Mouse (Mus musculus) neural tube, embryonic 12.5 days (tissue): Measurements from ENCODE around the gene RPS10-NUDT3. TPM values are rescaled to one million over a fixed set of nuclear protein-coding genes. Genes with fewer than 3 reads are reported as not detected.

Experiments
- ATAC-seq: fragments of 200-750 bp; cut with Nextera tagmentation; 2 replicates; pipeline ENCODE4 v1.8.0; 2017; ENCODE audit warnings: low read depth, mild to moderate bottlenecking, moderate TSS enrichment, moderate library complexity; ENCODE audit not compliant: low FRiP score
- H3K27ac ChIP-seq: fragments of 300-500 bp; sonication (generic); 2 replicates; pipeline ENCODE4 v1.5.1; 2016
- H3K27me3 ChIP-seq: fragments of 300-500 bp; sonication (generic); replicated peaks from 2 replicates; pipeline ENCODE4 v1.6.1; 2016; ENCODE audit warnings: mild to moderate bottlenecking
- H3K36me3 ChIP-seq: fragments of 300-500 bp; sonication (generic); 2 replicates; pipeline ENCODE4 v1.6.1; 2016; ENCODE audit warnings: mild to moderate bottlenecking
- H3K4me1 ChIP-seq: fragments of 300-500 bp; sonication (generic); 2 replicates; pipeline ENCODE4 v1.6.1; 2016
- H3K4me2 ChIP-seq: fragments of 300-500 bp; sonication (generic); replicated peaks from 2 replicates; pipeline ENCODE4 v1.6.1; 2016; ENCODE audit warnings: mild to moderate bottlenecking
- H3K4me3 ChIP-seq: fragments of 300-500 bp; sonication (generic); 2 replicates; pipeline ENCODE4 v1.5.1; 2016
- H3K9ac ChIP-seq: fragments of 300-500 bp; sonication (generic); 2 replicates; pipeline ENCODE4 v1.6.1; 2016; ENCODE audit warnings: mild to moderate bottlenecking
- H3K9me3 ChIP-seq: fragments of 300-500 bp; sonication (generic); 2 replicates; pipeline ENCODE4 v1.6.1; 2016; ENCODE audit warnings: mild to moderate bottlenecking
- WGBS: fragments of 180-500 bp; shearing (Covaris S2); methylation state at CpG from one replicate; pipeline ENCODE4 v1.1.7; 2016; 5-methylcytosine and 5-hydroxymethylcytosine counted together
- polyA plus RNA-seq: library from polyadenylated mRNA; unstranded; fragments of >200 nt; fragmentation: Nextera tagmentation; extraction: Ambion mirVana; gene quantifications from 2 replicates; pipeline ENCODE4 v1.2.1, GENCODE M21; 2016

The RPS10-NUDT3 gene
- polyA plus RNA-seq, 1 experiment from 2014 or later: not detected

DNA sequence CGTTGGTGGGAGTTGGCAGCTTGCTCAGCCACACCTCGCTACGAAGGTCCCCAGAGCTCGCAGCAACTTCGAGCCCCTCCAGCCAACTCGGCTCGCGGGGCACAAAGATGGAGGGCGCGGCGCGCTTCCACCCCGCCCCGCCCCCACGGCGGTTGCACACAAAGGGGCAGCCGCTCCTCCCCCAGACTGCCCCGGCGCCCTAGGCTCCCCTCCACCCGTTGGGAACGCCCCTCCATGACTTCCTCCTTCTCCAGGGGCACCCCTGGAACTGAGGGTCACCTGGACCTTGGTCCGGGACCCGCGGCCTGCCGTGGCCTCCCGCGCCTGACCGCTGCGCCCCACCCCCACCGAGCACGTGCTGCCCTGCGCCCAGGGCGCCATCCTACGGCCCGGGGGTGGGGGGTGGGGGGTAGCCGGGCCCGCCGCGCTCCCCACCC lies 79.9 kb downstream of the RPS10-NUDT3 start:
- peaks cover 38% of the 10 kb centered on the region for H3K4me1 ChIP-seq
- H3K9me3 ChIP-seq: no peaks in the 10 kb centered on the region
- H3K36me3 ChIP-seq: peaks cover 2% of the 10 kb centered on the region; the same call in 1 of the 2 replicates
- peak overlapping the region; percentile 70; the same call in 1 of the 2 replicates for H3K27ac ChIP-seq
- peak overlapping the region; percentile 61 for H3K9ac ChIP-seq
- no peaks in the 10 kb centered on the region for H3K27me3 ChIP-seq
- peak; percentile 31; the same call in 1 of the 2 replicates for ATAC-seq
- WGBS: 0% methylated on average over 34 of the region's 39 CpGs
- peak overlapping the region; percentile 92 for H3K4me2 ChIP-seq
- peak overlapping the region; percentile 91 for H3K4me3 ChIP-seq

DNA sequence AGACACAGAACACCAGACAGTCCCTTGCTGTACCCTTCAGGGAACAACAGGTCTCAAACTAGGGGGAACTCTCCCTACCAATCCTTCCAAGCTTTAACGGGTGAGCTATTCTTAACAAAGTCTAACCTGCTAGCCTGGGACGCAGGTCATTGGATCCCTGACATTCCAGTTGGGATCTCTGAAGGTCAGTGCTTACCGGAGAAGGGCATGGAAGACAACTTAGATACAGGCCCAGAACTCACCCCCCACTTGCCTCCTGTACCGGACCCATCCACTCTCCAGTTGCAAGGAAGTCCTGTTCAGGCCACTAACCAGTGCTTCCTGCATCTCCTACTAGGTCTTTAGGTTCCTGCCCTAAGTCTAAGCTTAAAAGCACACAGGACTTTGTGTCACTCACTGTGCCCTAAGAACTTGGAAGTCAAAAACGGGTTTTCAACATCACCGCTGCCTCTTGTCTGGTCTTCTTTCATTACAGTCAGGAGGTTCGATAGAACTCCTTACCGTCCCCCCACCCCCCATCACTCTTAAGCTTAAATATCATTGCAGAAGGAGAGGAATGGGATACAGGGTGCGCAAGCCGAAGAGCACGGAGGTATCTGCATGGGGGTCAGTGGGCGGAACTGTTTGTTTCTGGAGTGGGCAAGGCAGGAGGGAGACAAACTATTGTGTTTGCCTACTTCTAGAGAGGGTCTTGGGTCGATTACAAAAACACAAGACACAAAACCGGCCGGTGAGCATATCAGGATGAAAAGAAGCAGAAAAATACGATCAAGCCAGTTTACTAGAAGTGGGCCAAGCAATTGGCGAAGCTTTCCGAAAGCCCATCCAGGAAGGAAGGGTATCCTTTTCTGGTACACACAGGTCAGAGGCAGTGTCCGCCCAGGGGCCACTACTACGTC lies 80.7 kb downstream of the RPS10-NUDT3 start:
- no peak for ATAC-seq
- 42% methylated on average over 20 of the region's 20 CpGs for WGBS
- H3K9ac ChIP-seq: peak overlapping the region; percentile 61; the same call in 1 of the 2 replicates

GRCm38 (mm10) chr17:27552215-27553201 lies 82.5 kb downstream of the RPS10-NUDT3 start:
- Histone ChIP-seq H3K9ac (no peak overlapping the region), H3K4me2 (no peak overlapping the region), H3K27ac (no peak overlapping the region), H3K4me3 (no peak overlapping the region), H3K36me3 (no peaks in the 10 kb centered on the region), H3K9me3 (no peaks in the 10 kb centered on the region), H3K27me3 (no peaks in the 10 kb centered on the region), H3K4me1 (peaks cover 33% of the 10 kb centered on the region)
- no peak for ATAC-seq
- WGBS: 78% methylated on average over 23 of the region's 23 CpGs

More for the DNA sequence above, 80.7 kb downstream of the RPS10-NUDT3 start:
- H3K9me3 ChIP-seq: no peaks in the 10 kb centered on the region
- H3K4me2 ChIP-seq: peak overlapping the region; percentile 92
- H3K27me3 ChIP-seq: no peaks in the 10 kb centered on the region
- peaks cover 43% of the 10 kb centered on the region for H3K4me1 ChIP-seq
- peak overlapping the region; percentile 70; the same call in 1 of the 2 replicates for H3K27ac ChIP-seq
- H3K4me3 ChIP-seq: peak overlapping the region; percentile 91; the same call in 1 of the 2 replicates
- H3K36me3 ChIP-seq: no peaks in the 10 kb centered on the region

GRCm38 (mm10) chr17:27551393-27551940 lies 83.6 kb downstream of the RPS10-NUDT3 start:
- 63% methylated on average over 10 of the region's 10 CpGs for WGBS
- Histone ChIP-seq H3K4me3 (no peak overlapping the region), H3K4me1 (peaks cover 31% of the 10 kb centered on the region), H3K36me3 (no peaks in the 10 kb centered on the region), H3K9me3 (no peaks in the 10 kb centered on the region), H3K9ac (no peak overlapping the region), H3K27me3 (no peaks in the 10 kb centered on the region), H3K4me2 (no peak overlapping the region), H3K27ac (no peak overlapping the region)
- ATAC-seq: no peak

DNA sequence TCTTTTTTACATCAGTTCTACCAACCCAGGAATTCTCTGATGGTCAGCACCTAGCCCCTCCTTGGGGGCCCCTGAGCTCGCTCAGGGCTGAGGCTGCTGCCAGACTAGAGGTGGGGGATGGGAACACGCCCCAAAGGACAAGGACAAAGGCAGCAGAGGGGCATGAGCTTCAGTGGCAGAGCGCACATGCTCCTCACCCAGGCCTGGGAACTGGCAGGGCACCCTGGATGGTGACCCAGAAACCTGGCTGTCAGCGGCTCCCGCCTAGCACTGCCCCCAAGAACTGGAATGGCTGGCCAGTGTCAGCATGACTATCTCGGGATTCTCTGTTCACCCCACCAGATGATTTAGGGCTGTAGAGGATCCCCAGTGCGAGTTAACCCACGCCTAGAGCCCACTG lies 85.8 kb downstream of the RPS10-NUDT3 start:
- H3K27ac ChIP-seq: no peak overlapping the region
- H3K4me2 ChIP-seq: 0 out of 2 replicates have a peak overlapping the region, but pooled peaks have one; percentile 10
- no peak overlapping the region; the same call in 1 of the 2 replicates for H3K9ac ChIP-seq
- H3K27me3 ChIP-seq: no peaks in the 10 kb centered on the region
- WGBS: 41% methylated on average over 8 of the region's 8 CpGs
- H3K4me3 ChIP-seq: no peak overlapping the region
- no peak for ATAC-seq
- H3K9me3 ChIP-seq: no peaks in the 10 kb centered on the region
- no peaks in the 10 kb centered on the region for H3K36me3 ChIP-seq
- peaks cover 15% of the 10 kb centered on the region for H3K4me1 ChIP-seq

GRCm38 (mm10) chr17:27547253-27547868 lies 87.7 kb downstream of the RPS10-NUDT3 start:
- WGBS: 85% methylated on average over 9 of the region's 9 CpGs
- Histone ChIP-seq H3K36me3 (no peaks in the 10 kb centered on the region), H3K4me1 (peaks cover 15% of the 10 kb centered on the region), H3K4me3 (no peak overlapping the region), H3K27me3 (no peaks in the 10 kb centered on the region), H3K9ac (no peak overlapping the region), H3K27ac (no peak overlapping the region), H3K9me3 (no peaks in the 10 kb centered on the region), H3K4me2 (no peak overlapping the region)
- ATAC-seq: no peak

GRCm38 (mm10) chr17:27546574-27547085 lies 88.4 kb downstream of the RPS10-NUDT3 start:
- Histone ChIP-seq H3K9ac (no peak overlapping the region), H3K9me3 (no peaks in the 10 kb centered on the region), H3K4me2 (no peak overlapping the region), H3K4me1 (peaks cover 15% of the 10 kb centered on the region), H3K4me3 (no peak overlapping the region), H3K27me3 (no peaks in the 10 kb centered on the region), H3K27ac (no peak overlapping the region), H3K36me3 (no peaks in the 10 kb centered on the region)
- ATAC-seq: no peak
- WGBS: 69% methylated on average over 7 of the region's 7 CpGs

DNA sequence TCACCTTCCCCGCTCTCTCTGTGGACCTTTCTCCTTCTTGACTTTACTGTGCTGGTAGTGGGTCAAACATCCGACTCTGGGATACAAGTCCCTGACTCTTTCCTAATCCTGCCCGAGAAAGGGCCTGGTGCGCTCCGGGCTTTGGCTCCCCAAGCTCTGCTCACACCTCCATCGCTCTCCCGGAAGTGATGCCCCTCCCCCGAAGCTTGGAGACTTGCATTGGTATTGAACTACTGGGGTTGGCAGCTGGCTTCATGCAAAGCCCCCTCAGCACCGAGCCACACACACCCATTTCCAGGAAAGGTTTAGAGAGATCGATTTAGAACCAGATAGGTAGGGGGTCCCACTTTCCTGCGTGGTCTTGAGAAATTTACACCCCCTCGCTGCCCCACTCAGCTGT lies 89.0 kb downstream of the RPS10-NUDT3 start:
- no peak for ATAC-seq
- no peak overlapping the region for H3K4me2 ChIP-seq
- H3K9ac ChIP-seq: no peak overlapping the region
- H3K36me3 ChIP-seq: no peaks in the 10 kb centered on the region
- H3K9me3 ChIP-seq: no peaks in the 10 kb centered on the region
- peaks cover 15% of the 10 kb centered on the region for H3K4me1 ChIP-seq
- H3K27me3 ChIP-seq: no peaks in the 10 kb centered on the region
- no peak overlapping the region for H3K4me3 ChIP-seq
- no peak overlapping the region for H3K27ac ChIP-seq
- 51% methylated on average over 12 of the region's 12 CpGs for WGBS

- Histone ChIP-seq H3K27ac (no peak overlapping the region), H3K4me3 (no peak overlapping the region), H3K27me3 (no peaks in the 10 kb centered on the region), H3K36me3 (no peaks in the 10 kb centered on the region), H3K4me1 (peaks cover 11% of the 10 kb centered on the region), H3K9ac (no peak overlapping the region), H3K4me2 (no peak overlapping the region), H3K9me3 (no peaks in the 10 kb centered on the region)
- WGBS: 85% methylated on average over 11 of the region's 11 CpGs
- ATAC-seq: no peak
Measured at GRCm38 (mm10) chr17:27544551-27544950, 90.5 kb downstream of the RPS10-NUDT3 start.

DNA sequence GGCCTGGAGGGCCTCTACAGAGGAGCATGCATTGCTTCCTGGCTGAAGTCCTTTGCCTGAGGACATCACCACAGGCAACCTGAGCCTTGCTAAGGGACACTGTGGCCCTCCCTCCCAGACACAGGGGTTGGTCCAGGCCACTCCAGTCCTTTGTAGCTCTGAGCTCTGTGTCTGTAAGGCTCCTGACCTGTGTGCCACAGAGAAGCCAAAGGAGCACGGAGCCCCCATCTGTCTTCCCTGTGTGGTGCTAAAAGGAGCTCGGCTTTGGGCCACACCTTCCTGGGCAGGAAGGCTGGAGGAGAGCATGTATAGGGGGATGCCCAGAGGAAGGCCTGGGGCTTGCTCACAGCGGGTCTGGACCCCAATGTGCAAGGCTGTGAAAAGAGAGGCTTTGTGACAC lies 93.0 kb downstream of the RPS10-NUDT3 start:
- Histone ChIP-seq H3K4me3 (no peak overlapping the region), H3K36me3 (no peaks in the 10 kb centered on the region), H3K9ac (no peak overlapping the region), H3K27me3 (no peaks in the 10 kb centered on the region), H3K9me3 (no peaks in the 10 kb centered on the region), H3K4me2 (no peak overlapping the region), H3K27ac (no peak overlapping the region), H3K4me1 (no peaks in the 10 kb centered on the region)
- WGBS: 81% methylated on average over 3 of the region's 3 CpGs
- ATAC-seq: no peak

DNA sequence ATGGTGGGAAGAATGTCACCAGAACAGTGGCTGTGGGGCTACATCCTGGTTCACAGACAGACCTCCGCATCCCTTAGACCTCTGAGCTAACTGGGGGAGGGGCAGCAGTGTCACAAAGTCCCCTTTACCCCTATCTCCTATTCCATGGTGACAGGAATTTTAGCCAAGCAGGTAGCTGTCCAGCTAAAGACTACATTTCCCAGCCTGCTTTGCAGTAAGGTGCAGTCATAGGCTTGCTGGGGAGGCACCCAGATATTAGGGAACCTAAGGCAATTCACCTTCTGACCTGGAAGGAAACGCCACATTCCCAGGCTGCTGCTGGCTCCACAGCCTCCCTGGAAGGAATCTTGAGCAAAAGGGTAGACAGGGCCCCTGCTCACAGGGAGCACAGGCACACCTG lies 93.8 kb downstream of the RPS10-NUDT3 start:
- H3K36me3 ChIP-seq: no peaks in the 10 kb centered on the region
- no peaks in the 10 kb centered on the region for H3K9me3 ChIP-seq
- H3K4me1 ChIP-seq: no peaks in the 10 kb centered on the region
- H3K9ac ChIP-seq: no peak overlapping the region
- no peak overlapping the region for H3K27ac ChIP-seq
- no peak overlapping the region for H3K4me3 ChIP-seq
- no peak overlapping the region for H3K4me2 ChIP-seq
- ATAC-seq: no peak
- no peaks in the 10 kb centered on the region for H3K27me3 ChIP-seq
- 68% methylated on average over 2 of the region's 2 CpGs for WGBS
